Mouse (Mus musculus): ENCODE results near the gene Elane.

- no peak for TF ChIP-seq MYC (IDR thresholded peaks at IDR 0.05; ENCODE audit: low read depth, low read length)
- no peak for TF ChIP-seq CTCF (IDR thresholded peaks at IDR 0.05 in 2 of 3, conservative IDR thresholded peaks at IDR 0.05 in 1 of 3; ENCODE audit: control insufficient read depth in 1 of 3, insufficient read depth in 1 of 3, low read depth in 2 of 3, low read length in 3 of 3, poor library complexity in 1 of 3, severe bottlenecking in 1 of 3)
- TF ChIP-seq MAZ (IDR thresholded peaks at IDR 0.05; ENCODE audit: low read depth, low read length), result no peak
- TF ChIP-seq POLR2A (IDR thresholded peaks at IDR 0.05; ENCODE audit: control insufficient read depth in 1 of 2, insufficient read depth in 1 of 2, low read depth in 1 of 2, low read length in 2 of 2, poor library complexity in 1 of 2), result no peak
- TF ChIP-seq MAX (IDR thresholded peaks at IDR 0.05; ENCODE audit: low read length), result no peak
- TF ChIP-seq RAD21 (IDR thresholded peaks at IDR 0.05; ENCODE audit: low read depth, low read length), result no peak
- no peak for TF ChIP-seq EP300 (IDR thresholded peaks at IDR 0.05; ENCODE audit: low read depth in 1 of 2, low read length in 2 of 2)
- no peak for TF ChIP-seq HCFC1 (IDR thresholded peaks at IDR 0.05; ENCODE audit: low read depth, low read length)
- TF ChIP-seq TCF12 (IDR thresholded peaks at IDR 0.05; ENCODE audit: low read depth, low read length), result no peak
- TF ChIP-seq TBP (IDR thresholded peaks at IDR 0.05; ENCODE audit: low read depth, low read length), result no peak
- no peak for TF ChIP-seq MXI1 (IDR thresholded peaks at IDR 0.05; ENCODE audit: low read depth, low read length)
- no peak for TF ChIP-seq ZC3H11A (IDR thresholded peaks at IDR 0.05; ENCODE audit: low read depth, low read length)
- TF ChIP-seq ZMIZ1 (IDR thresholded peaks at IDR 0.05; ENCODE audit: low read depth, low read length), result no peak
These were observed 50.4 kb downstream of the Elane start for GRCm38 (mm10) chr10:79936284-79936910.
